Mouse (Mus musculus) intestine, postnatal 0 days (tissue): ENCODE results near the gene Zmynd10. TPM values are rescaled to one million over a fixed set of nuclear protein-coding genes. Genes with fewer than 3 reads are reported as not detected.

Experiments used
- ATAC-seq: fragments of 200-750 bp; cut with Nextera tagmentation; 2 replicates; pipeline ENCODE4 v1.8.0; 2017; ENCODE audit warnings: mild to moderate bottlenecking, moderate TSS enrichment, moderate library complexity
- H3K27ac ChIP-seq: fragments of 300-500 bp; sonication (generic); 2 replicates; pipeline ENCODE4 v1.5.1; 2014; ENCODE audit warnings: mild to moderate bottlenecking, low read depth, low read length, moderate library complexity
- H3K27me3 ChIP-seq: fragments of 300-500 bp; sonication (generic); replicated peaks from 2 replicates; pipeline ENCODE4 v1.6.1; 2014; ENCODE audit warnings: low read length, mixed read lengths; ENCODE audit not compliant: control insufficient read depth, insufficient read depth
- H3K36me3 ChIP-seq: fragments of 300-500 bp; sonication (generic); 2 replicates; pipeline ENCODE4 v1.6.1; 2014; ENCODE audit warnings: mild to moderate bottlenecking, moderate library complexity; ENCODE audit not compliant: control insufficient read depth, insufficient read depth
- H3K4me1 ChIP-seq: fragments of 300-500 bp; sonication (generic); replicated peaks from 2 replicates; pipeline ENCODE4 v1.6.1; 2014; ENCODE audit warnings: antibody characterized with exemption, low read length, mixed read lengths; ENCODE audit not compliant: control insufficient read depth, insufficient read depth
- H3K4me2 ChIP-seq: fragments of 300-500 bp; sonication (generic); replicated peaks from 2 replicates; pipeline ENCODE4 v1.6.1; 2014; ENCODE audit warnings: low read depth, mild to moderate bottlenecking, moderate library complexity
- H3K4me3 ChIP-seq: fragments of 300-500 bp; sonication (generic); 2 replicates; pipeline ENCODE4 v1.5.1; 2014; ENCODE audit warnings: low read depth, low read length
- H3K9ac ChIP-seq: fragments of 300-500 bp; sonication (generic); 2 replicates; pipeline ENCODE4 v1.6.1; 2014; ENCODE audit warnings: mild to moderate bottlenecking, low read depth, low read length
- H3K9me3 ChIP-seq: fragments of 300-500 bp; sonication (generic); 2 replicates; pipeline ENCODE4 v1.6.1; 2016; ENCODE audit warnings: mixed run types; ENCODE audit not compliant: control insufficient read depth
- CTCF ChIP-seq: sonication (generic); IDR thresholded peaks from 2 replicates; pipeline ENCODE4 v1.5.1; 2016; ENCODE audit warnings: low read depth, mild to moderate bottlenecking, control low read depth, antibody characterized with exemption, moderate library complexity
- WGBS: fragments of 180-500 bp; shearing (Covaris S2); extraction: QIAGEN DNeasy Blood & Tissue Kit; methylation state at CpG from one replicate; pipeline ENCODE4 v1.1.7; 2014; 5-methylcytosine and 5-hydroxymethylcytosine counted together
- polyA plus RNA-seq: library from polyadenylated mRNA; unstranded; fragments of >200 nt; fragmentation: Nextera tagmentation; extraction: Ambion mirVana; gene quantifications from 2 replicates; pipeline ENCODE4 v1.2.1, GENCODE M21; 2015

Gene Zmynd10
- polyA plus RNA-seq, 1 experiment from 2014 or later = 5.0 TPM

DNA sequence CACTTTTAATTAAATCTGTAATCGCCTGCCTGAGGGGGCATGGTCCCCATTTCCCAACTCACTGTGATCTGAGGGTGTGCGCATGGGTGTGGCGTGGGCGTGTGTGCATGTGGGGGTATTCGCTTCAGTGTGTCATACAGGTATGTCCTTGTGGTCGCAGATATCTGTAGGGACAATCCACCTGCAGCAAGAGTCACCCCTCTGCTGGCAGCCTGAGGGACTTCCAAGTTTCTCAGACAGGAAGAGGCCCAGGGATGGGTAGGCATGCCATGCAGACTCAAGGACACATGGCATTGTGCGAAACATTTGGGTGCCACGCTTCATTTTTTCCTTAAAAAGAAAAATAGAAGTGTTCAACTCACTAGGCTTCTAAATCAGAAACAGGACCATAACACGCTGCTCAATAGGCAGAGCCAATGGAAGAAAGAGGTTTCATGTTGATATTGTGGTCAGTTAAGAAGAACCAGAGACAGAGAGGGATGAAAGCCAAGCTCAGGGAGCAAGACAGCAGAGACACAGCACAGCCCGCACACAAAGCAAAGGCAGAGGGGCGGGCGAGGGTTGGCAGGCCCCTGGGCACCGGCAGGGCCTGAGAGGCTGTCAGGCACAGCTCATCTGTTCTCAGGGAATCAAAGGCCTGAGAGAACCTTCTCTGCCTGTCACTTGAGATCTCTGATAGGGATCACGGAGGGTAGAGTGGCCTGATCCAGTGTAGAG is 36.6 kb upstream of the Zmynd10 start:
- Histone ChIP-seq H3K36me3 (no peaks in the 10 kb centered on the region), H3K27ac (no peak overlapping the region), H3K4me1 (no peaks in the 10 kb centered on the region), H3K9me3 (no peaks in the 10 kb centered on the region), H3K27me3 (no peaks in the 10 kb centered on the region), H3K4me3 (no peak overlapping the region), H3K9ac (no peak overlapping the region), H3K4me2 (no peak overlapping the region)
- WGBS = 79% methylated on average over 14 of the region's 14 CpGs
- no peak for ATAC-seq
- 0 out of 2 replicates have a peak, but pooled peaks have one; percentile 17 for TF ChIP-seq CTCF

DNA sequence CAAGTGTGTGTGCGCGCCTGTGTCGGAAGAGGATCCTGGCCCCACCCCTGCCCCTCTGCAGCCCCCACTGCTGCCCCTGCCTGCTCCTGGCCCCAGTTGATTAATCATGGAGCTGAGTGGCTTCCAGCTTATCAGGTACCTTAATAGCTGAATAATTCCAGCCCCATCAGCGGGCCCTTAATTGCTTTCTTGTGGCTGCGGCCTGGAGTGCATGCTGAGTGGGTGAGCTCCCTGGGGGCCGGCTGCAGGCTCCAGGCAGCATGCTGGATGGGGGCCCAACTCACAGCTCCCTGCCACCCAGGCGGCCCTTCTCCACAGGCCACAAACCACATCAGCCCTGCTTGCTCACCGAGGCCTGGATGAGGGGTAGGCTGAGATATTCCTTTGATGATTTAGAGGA is 35.7 kb upstream of the Zmynd10 start:
- Histone ChIP-seq H3K36me3 (no peaks in the 10 kb centered on the region), H3K4me2 (no peak overlapping the region), H3K9me3 (no peaks in the 10 kb centered on the region), H3K27me3 (no peaks in the 10 kb centered on the region), H3K27ac (no peak overlapping the region), H3K9ac (no peak overlapping the region), H3K4me1 (no peaks in the 10 kb centered on the region), H3K4me3 (no peak overlapping the region)
- 51% methylated on average over 8 of the region's 8 CpGs for WGBS
- no peak for ATAC-seq
- TF ChIP-seq CTCF = no peak

DNA sequence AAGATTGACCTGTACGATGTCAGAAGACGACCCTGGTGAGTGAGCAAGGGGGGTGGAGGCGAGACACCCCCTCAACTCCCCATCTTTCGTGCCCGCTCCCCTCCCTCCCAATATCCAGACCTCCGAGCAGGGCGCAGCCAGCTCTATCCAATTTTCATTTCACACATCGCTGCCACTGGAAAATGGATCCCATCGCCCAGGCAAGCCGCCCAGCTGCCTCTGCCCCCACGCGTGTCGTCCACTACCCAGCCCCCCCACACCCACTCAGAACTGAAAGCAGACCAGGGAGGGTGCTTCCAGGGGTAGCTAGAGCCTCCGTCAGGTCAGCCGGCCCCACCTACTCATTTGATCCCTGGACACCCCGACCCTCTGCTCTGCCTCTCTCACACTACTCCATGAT is 34.8 kb upstream of the Zmynd10 start:
- Histone ChIP-seq H3K9me3 (no peaks in the 10 kb centered on the region), H3K4me2 (no peak overlapping the region), H3K4me1 (no peaks in the 10 kb centered on the region), H3K27me3 (no peaks in the 10 kb centered on the region), H3K4me3 (no peak overlapping the region), H3K9ac (no peak overlapping the region), H3K36me3 (no peaks in the 10 kb centered on the region), H3K27ac (no peak overlapping the region)
- 82% methylated on average over 16 of the region's 16 CpGs for WGBS
- no peak for TF ChIP-seq CTCF
- no peak for ATAC-seq

DNA sequence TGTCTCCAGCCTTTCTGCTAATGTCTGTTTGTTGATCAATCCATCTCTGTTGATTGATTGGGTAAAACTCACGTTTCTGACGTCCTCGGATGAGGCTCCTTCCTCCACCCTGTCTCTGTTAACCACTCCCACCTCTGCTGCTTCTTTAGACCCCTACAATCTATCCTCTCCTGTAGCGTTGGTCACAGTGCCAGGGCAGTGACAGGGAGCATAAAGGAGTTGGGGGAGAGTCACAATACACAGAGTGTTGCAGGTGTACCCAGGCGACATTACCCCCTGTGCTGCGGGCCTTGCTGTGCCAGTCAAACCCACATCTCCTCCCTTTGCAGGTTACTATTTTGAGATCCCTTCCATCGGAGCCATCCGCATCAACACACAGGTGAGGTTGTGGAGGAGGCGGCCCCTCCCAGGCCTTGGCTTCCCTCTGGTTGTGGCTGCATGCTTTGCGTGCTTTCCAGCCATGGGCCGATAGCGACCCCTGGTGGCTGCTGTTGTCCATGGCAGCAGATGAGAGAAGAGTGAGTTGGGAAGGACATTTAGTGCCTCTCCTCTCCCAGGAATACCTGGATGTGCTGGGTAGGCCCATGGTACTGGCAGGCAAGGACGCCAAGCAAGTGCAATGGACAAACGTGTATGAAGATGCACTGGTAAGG is 32.7 kb upstream of the Zmynd10 start:
- Histone ChIP-seq H3K4me3 (no peak overlapping the region), H3K9me3 (no peaks in the 10 kb centered on the region), H3K27me3 (no peaks in the 10 kb centered on the region), H3K4me2 (no peak overlapping the region), H3K27ac (no peak overlapping the region), H3K4me1 (no peaks in the 10 kb centered on the region), H3K9ac (no peak overlapping the region), H3K36me3 (no peaks in the 10 kb centered on the region)
- peak; percentile 19; the same call in 1 of the 2 replicates for ATAC-seq
- peak; percentile 100 for TF ChIP-seq CTCF
- 18% methylated on average over 14 of the region's 14 CpGs for WGBS

DNA sequence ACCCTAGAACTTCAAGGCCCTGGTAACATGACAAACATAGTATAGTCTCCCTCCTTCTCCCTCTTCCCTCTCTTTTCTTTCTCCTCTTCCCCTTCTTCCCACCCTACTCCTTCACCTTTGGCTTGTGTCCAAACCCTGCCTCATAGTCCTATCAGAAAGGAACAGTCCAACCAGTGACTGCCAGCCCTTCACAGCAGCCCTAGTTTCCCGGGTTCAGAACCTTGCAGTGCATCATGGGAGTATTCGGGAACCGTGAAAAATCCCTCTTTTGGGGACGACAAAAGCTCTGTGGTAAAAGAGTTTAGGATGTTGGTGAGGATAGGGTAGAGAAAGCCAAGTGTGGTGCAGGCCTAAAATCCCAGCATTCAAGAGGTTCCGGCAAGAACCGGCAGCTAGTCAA is 26.8 kb upstream of the Zmynd10 start:
- Histone ChIP-seq H3K9me3 (no peaks in the 10 kb centered on the region), H3K4me3 (no peak overlapping the region), H3K27ac (no peak overlapping the region), H3K4me1 (peaks cover 4% of the 10 kb centered on the region; the same call in 1 of the 2 replicates), H3K36me3 (no peaks in the 10 kb centered on the region), H3K9ac (no peak overlapping the region), H3K4me2 (no peak overlapping the region), H3K27me3 (no peaks in the 10 kb centered on the region)
- no peak for ATAC-seq
- no peak for TF ChIP-seq CTCF
- WGBS = 72% methylated on average over 6 of the region's 6 CpGs

DNA sequence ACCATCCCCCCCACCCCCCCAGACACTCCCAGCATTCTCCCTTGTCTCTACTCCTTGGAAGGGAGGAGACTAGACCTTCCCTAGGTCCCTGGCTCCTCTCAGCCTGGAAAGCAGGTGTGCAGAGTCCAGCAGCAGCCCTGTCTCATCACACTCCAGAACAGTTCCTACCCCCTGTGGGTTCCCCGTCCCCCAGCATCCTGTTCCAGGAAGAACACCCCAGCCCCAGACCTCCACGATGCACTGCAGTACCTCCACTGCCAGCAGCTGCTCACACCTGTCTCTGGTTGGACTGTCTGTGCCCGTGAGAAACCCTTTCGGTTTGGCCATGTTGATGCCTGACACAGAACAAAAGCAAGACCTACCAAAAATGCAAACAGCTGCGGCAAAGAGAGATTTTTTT is 25.9 kb upstream of the Zmynd10 start:
- Histone ChIP-seq H3K27me3 (no peaks in the 10 kb centered on the region), H3K4me1 (peaks cover 4% of the 10 kb centered on the region; the same call in 1 of the 2 replicates), H3K4me2 (no peak overlapping the region), H3K4me3 (no peak overlapping the region), H3K9ac (no peak overlapping the region), H3K27ac (no peak overlapping the region), H3K9me3 (no peaks in the 10 kb centered on the region), H3K36me3 (no peaks in the 10 kb centered on the region)
- no peak for TF ChIP-seq CTCF
- no peak for ATAC-seq
- WGBS = 49% methylated on average over 5 of the region's 5 CpGs
